Mouse (Mus musculus) cerebellum, adult 11-12 months (tissue): ENCODE measurements at regions not wholly inside any gene's neighbourhood (a gene's known extent, or its start where the extent isn't known, plus 50 kb on each side); places are given as distances from the start of the nearest gene placed in this dataset.

ENCODE experiments used
- DNase-seq: peaks from one replicate; pipeline ENCODE4 v3.0.0; 2022

DNA sequence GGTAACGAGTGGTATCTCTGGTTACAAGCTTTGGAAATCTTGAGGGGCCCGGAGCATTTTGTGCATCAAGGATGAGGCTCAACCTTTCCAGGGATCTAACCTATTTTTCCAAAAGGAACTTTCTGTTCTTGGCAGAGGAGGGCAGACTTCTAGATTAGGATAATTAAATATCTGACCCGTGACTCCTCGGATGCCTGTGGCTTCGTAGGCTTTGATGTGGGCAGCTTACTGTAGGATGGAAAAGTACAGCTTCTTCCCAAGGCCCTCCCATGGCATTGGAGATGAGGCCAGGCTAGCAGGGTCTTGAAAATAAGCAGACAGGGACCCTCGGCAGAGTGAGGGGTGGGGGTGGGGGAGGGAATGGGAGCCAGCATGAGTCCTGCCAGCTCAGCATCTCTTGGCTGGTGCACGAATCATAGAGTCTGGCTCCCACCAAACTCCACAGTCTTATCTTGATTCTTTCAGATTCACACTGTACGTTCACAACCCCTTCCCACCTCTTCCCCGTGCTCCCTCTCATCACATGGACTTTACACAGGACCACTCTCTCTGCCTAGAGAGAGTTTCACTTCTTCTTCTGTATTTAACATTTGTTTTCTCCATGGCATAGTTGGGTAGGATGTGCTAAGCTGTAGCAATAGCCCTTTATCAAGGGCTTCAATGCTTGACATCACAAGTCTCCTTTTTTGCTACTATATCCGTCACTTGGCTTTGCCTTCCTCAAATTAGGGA, 104.9 kb downstream of the E030025P04Rik start:
- DNase-seq, result no peak

DNA sequence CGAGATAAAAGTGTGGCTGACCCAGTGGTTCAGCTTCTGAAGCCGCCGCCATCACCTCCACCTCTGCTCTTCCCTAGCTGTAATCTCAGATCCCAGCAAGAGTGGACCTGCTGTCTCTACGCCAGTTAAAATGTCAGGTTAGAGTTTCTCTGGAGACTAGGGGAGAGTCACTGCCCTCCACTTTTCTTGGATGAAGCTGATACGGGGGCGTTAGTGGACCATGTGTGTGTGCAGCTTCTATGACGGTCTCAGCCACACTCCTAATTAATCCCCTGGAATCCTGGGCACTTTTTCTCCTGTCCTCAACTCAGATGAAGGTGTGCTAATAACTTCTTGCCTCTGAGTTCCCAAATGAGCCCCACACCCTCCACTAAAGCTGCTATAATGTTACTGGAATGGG, 106.0 kb downstream of the E030025P04Rik start:
- no peak for DNase-seq

DNA sequence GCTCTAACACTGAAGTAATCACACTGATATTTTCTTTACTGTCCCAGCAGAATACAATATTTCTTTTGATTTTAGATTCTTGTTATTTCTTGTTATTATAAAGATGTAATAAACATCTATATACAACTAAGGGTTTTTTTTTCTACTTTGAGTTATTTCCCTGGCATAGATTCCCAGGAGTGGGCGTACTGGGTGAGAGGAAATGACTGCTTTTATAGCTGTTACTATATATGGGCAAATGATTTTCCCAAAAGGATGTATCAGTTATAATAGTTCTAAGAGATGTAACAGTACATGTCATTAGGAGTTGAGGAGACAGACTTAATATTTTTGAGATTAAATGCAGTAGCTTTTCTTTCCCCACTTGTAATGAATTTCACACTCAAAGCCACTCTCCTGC, 109.6 kb downstream of the E030025P04Rik start:
- no peak for DNase-seq

DNA sequence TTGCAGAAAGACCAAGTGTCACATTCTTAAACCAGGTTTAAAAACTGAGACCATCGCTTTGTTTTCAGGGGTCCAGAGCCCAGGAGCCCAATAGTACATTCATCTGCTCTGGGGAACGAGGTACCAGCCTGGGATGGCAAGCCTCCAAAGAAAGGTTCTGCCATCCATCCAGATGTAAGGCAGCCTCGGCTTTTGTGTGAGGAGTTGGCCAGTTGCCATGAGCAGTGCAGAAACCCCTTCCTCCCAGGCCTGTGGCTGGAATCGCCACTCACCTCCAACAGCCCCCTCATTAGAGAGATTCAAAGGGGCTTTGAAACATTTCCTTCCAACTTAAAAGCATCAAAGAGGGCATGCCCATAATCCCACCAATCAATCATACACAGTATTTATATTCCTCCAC, 110.1 kb downstream of the E030025P04Rik start:
- DNase-seq, result no peak

DNA sequence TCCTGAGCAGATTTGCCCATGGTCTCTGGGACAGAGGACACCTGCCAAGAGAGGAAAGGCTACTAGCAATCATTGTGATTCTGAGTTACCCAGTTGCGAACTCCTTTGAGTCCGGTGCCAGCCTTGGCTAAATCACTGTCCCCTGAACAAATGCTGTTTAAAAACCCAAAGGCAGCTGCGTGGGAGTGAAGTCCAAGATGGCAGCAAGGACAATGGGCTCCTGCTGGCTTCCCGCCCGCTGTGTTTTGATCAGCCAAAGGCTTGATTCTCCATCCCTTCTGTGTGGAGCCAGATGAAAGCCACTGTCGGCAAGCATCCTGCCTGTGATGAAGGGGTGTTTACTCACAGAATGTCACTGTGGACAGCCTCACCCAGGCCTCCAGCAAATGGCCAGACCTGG, 111.4 kb downstream of the E030025P04Rik start:
- no peak for DNase-seq

DNA sequence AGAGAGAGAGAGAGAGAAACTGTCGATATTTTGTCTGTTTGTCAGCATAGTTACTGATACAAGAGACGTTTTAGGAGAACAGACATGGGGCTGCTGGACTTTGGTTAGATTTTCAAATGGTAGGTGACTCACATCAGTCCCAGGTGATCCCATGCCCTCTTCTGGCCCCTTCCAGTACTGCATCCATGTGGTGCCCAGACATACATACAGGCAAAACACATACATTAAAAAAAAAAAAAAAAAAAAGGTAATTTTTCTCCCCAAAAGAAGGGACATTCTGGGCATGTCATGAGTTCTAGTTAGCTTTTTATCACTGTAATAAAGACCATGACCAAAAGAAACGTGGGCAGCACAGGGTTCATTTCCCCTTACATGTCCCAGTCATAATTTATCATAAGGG, 110.3 kb downstream of the Axin2 start:
- DNase-seq, result no peak

DNA sequence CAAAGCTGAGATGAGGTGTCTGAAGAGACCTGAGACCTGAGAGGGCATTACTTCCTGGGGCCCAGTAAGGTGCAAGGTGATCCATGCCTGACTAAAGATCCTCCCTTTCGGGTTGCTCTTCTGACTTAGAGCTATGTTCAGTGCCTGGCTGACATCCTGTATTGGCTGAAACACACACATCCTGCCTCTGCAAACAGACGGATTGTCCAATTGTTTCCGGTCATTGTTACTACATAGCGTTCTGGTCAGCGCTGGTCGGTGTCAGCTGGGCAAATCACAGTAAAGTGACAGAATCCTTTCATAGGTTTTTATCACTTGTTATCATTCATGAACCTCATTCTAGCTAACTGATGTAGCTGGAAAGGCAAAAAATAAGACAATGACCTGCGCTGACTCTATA, 109.7 kb downstream of the Axin2 start:
- no peak for DNase-seq

DNA sequence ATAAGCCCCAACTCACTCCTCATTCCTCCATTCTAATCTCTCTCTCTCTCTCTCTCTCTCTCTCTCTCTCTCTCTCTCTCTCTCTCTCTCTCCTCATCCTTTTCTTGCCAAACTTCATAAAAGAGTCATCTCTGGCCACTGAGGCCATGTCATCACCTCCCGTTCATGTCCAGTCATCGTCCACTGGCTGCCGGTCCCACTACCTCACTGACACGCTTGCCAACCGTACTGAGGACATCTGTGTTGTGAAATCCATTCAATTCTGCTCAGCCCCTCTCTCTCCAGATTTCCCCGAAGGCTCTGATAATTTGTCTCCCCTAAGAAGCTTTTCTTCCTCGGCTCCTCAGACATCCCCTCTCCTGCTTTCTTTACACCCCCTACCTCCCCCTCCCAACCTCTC, 94.7 kb downstream of the Axin2 start:
- no peak for DNase-seq

DNA sequence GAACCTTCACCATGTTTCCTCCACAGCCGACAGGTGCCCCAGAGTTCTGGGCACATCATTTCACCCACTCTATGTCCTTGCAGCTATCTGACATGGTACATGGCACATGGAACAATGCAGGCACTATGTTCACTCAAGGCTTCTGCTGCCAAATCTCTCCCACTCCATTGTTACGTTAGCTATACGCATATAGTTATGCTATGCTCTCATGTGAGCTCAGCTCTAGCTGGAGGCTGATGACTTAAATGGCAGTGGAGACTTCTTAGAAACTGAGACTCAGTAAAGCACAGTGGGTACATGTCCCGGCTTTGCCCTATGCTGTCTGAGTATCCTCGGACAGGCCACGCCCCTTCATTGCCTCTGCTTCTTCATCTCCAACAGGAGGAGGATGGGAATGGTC, 91.0 kb downstream of the Axin2 start:
- DNase-seq, result no peak

DNA sequence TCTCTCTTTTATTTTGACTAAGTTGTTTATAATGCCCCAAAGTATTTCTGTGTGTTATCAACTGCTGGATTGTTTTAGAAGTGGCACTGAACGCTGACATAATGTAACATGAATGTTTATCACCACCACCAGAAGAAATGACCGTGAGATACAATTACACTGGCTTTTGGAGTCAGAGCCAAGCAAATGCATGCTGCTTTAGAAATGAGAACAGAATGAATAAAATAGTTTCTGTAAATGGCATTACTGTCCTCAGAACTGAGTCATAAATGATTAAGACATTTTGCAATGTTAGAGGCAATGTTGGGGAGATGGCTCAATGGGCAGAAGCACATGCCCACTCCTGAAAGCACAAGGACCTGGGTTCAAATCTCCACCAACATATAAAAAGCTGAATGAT, 88.7 kb downstream of the Axin2 start:
- no peak for DNase-seq

DNA sequence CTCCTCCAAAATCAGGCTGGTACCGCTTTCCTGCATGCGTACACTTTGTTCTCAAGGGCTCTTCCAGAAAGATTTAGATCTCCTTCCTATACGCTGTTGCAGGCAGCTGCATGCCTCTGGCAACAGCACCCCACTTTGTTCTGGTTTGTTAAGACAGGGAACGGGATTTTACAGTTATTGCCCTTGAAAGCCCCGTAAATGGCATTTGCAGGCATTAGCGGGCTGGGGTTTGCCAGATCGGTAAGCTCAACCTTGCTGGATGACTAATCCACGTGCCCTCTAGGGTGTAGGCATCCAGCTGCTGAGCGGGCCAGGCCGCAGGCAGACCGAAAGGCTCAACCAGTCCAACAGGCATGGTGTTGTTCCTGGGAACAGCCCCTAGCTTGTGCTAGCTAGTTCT, 85.5 kb downstream of the Axin2 start:
- DNase-seq, result no peak
